Mouse (Mus musculus): ENCODE results near the gene Sgtb.

Gene Sgtb

GRCm38 (mm10) chr13:104178650-104179121 lies 69.1 kb downstream of the Sgtb start, which contains the start of gene Trim23:
Gene Trim23, plus strand, starts transcription at chr13:104178797.
- DNase-seq (ENCODE audit: low read depth, low spot score): peak; percentile 99

GRCm38 (mm10) chr13:104179176-104179888 lies 69.8 kb downstream of the Sgtb start:
- peak; percentile 26 for DNase-seq (ENCODE audit: low read depth, low spot score)

GRCm38 (mm10) chr13:104187357-104187756 lies 77.8 kb downstream of the Sgtb start:
- no peak for DNase-seq (ENCODE audit: low read depth, low spot score)

Measured in 3T3-L1 (cell line).